Mouse (Mus musculus) limb, embryonic 14.5 days (tissue): ENCODE data around the gene Gfod2. TPM values are rescaled to one million over a fixed set of nuclear protein-coding genes. Genes with fewer than 3 reads are reported as not detected.

Experiments
- ATAC-seq: fragments of 200-750 bp; cut with Nextera tagmentation; 2 replicates; pipeline ENCODE4 v1.8.0; 2017; ENCODE audit warnings: low read depth, moderate number of reproducible peaks, moderate TSS enrichment; ENCODE audit not compliant: low FRiP score
- DNase-seq: peaks from one replicate; pipeline ENCODE4 v3.0.0-alpha.2; 2015; ENCODE audit warnings: low spot score
- H3K27ac ChIP-seq: fragments of 300-500 bp; sonication (generic); replicated peaks from 2 replicates; pipeline ENCODE4 v1.5.1; 2014; ENCODE audit warnings: low read depth, mild to moderate bottlenecking, low read length, moderate library complexity, mixed read lengths
- H3K27me3 ChIP-seq: fragments of 300-500 bp; sonication (generic); 2 replicates; pipeline ENCODE4 v1.6.1; 2014; ENCODE audit warnings: low read length, mixed read lengths; ENCODE audit not compliant: control insufficient read depth, insufficient read depth
- H3K36me3 ChIP-seq: fragments of 300-500 bp; sonication (generic); 2 replicates; pipeline ENCODE4 v1.6.1; 2014; ENCODE audit warnings: mild to moderate bottlenecking, low read length, moderate library complexity, mixed read lengths; ENCODE audit not compliant: control insufficient read depth, insufficient read depth
- H3K4me1 ChIP-seq: fragments of 300-500 bp; sonication (generic); 2 replicates; pipeline ENCODE4 v1.6.1; 2014; ENCODE audit warnings: antibody characterized with exemption, low read length, mixed read lengths; ENCODE audit not compliant: control insufficient read depth, insufficient read depth
- H3K4me2 ChIP-seq: fragments of 300-500 bp; sonication (generic); replicated peaks from 2 replicates; pipeline ENCODE4 v1.6.1; 2014; ENCODE audit warnings: low read depth, mild to moderate bottlenecking, low read length, moderate library complexity; ENCODE audit not compliant: severe bottlenecking
- H3K4me3 ChIP-seq: fragments of 300-500 bp; sonication (generic); replicated peaks from 2 replicates; pipeline ENCODE4 v1.5.1; 2014; ENCODE audit warnings: low read length
- H3K9ac ChIP-seq: fragments of 300-500 bp; sonication (generic); 2 replicates; pipeline ENCODE4 v1.6.1; 2014; ENCODE audit warnings: mild to moderate bottlenecking, low read depth, low read length, moderate library complexity; ENCODE audit not compliant: severe bottlenecking
- H3K9me3 ChIP-seq: fragments of 300-500 bp; sonication (generic); 2 replicates; pipeline ENCODE4 v1.6.1; 2016; ENCODE audit warnings: low read length; ENCODE audit not compliant: control insufficient read depth
- POLR2A ChIP-seq: fragments of 200-500 bp; IDR thresholded peaks from 2 replicates; pipeline ENCODE4 v1.8.0; 2012; ENCODE audit warnings: inconsistent platforms, mild to moderate bottlenecking, moderate library complexity, borderline replicate concordance; ENCODE audit not compliant: insufficient read depth, insufficient read length; ENCODE audit errors: extremely low read depth
- WGBS: fragments of 180-500 bp; shearing (Covaris S2); extraction: QIAGEN DNeasy Blood & Tissue Kit; methylation state at CpG from one replicate; pipeline ENCODE4 v1.1.7; 2014; 5-methylcytosine and 5-hydroxymethylcytosine counted together
- polyA plus RNA-seq, 2 experiments: library from polyadenylated mRNA; depleted of rRNA in 1 of 2; stranded (reverse) in 1 of 2; unstranded in 1 of 2; fragments of >200 nt; fragmentation: Nextera tagmentation in 1 of 2; extraction: Ambion mirVana in 1 of 2; gene quantifications; 2 replicates each; pipeline versions ENCODE4 v1.2.1 to v1.2.3; 2012 to 2014

Gene Gfod2
- polyA plus RNA-seq, 2 experiments = 11.7 to 13.6 TPM

GRCm38 (mm10) chr8:105757796-105758276 is 628 bp downstream of the Gfod2 start:
- TF ChIP-seq POLR2A = no peak
- Histone ChIP-seq H3K27me3 (no peaks in the 10 kb centered on the region), H3K4me3 (peak overlapping the region; percentile 85), H3K4me2 (peak overlapping the region; percentile 74), H3K27ac (no peak overlapping the region), H3K9me3 (no peaks in the 10 kb centered on the region), H3K36me3 (no peaks in the 10 kb centered on the region), H3K4me1 (peaks cover 6% of the 10 kb centered on the region; the same call in 1 of the 2 replicates), H3K9ac (peak overlapping the region; percentile 75)
- ATAC-seq (no peak), DNase-seq (no peak)
- WGBS = 2% methylated on average over 12 of the region's 12 CpGs

GRCm38 (mm10) chr8:105754688-105755087 is 3.8 kb downstream of the Gfod2 start:
- no peak overlapping the region for H3K4me3 ChIP-seq
- H3K36me3 ChIP-seq = no peaks in the 10 kb centered on the region
- WGBS = 61% methylated on average over 2 of the region's 2 CpGs

GRCm38 (mm10) chr8:105753916-105754315 is 4.5 kb downstream of the Gfod2 start:
- H3K4me3 ChIP-seq = no peak overlapping the region
- H3K4me1 ChIP-seq = peaks cover 16% of the 10 kb centered on the region
- H3K9me3 ChIP-seq = no peaks in the 10 kb centered on the region
- no peak overlapping the region for H3K9ac ChIP-seq
- no peak overlapping the region for H3K27ac ChIP-seq
- DNase-seq (no peak), ATAC-seq (no peak)
- no peak for TF ChIP-seq POLR2A
- no peak overlapping the region for H3K4me2 ChIP-seq
- 44% methylated on average over 2 of the region's 2 CpGs for WGBS
- no peaks in the 10 kb centered on the region for H3K27me3 ChIP-seq
- no peaks in the 10 kb centered on the region for H3K36me3 ChIP-seq

More at GRCm38 (mm10) chr8:105754688-105755087, 3.8 kb downstream of the Gfod2 start:
- Histone ChIP-seq H3K4me1 (peaks cover 16% of the 10 kb centered on the region), H3K4me2 (no peak overlapping the region), H3K27me3 (no peaks in the 10 kb centered on the region), H3K9ac (no peak overlapping the region), H3K27ac (no peak overlapping the region), H3K9me3 (no peaks in the 10 kb centered on the region)
- no peak for DNase-seq
- TF ChIP-seq POLR2A = no peak
- no peak for ATAC-seq

GRCm38 (mm10) chr8:105750606-105751005 is 7.9 kb downstream of the Gfod2 start:
- ATAC-seq = no peak; the same call in 1 of the 2 replicates
- Histone ChIP-seq H3K4me3 (no peak overlapping the region), H3K36me3 (no peaks in the 10 kb centered on the region), H3K27ac (no peak overlapping the region), H3K4me1 (peaks cover 12% of the 10 kb centered on the region), H3K4me2 (peak overlapping the region; percentile 19), H3K27me3 (no peaks in the 10 kb centered on the region), H3K9me3 (no peaks in the 10 kb centered on the region), H3K9ac (peak overlapping the region; percentile 25; the same call in 1 of the 2 replicates)
- TF ChIP-seq POLR2A = no peak
- WGBS = 8% methylated on average over 11 of the region's 11 CpGs
- DNase-seq = peak; percentile 53

- TF ChIP-seq POLR2A = no peak
- WGBS = 80% methylated on average over 4 of the region's 4 CpGs
- H3K27ac ChIP-seq = no peak overlapping the region
- DNase-seq = peak; percentile 36
- peaks cover 6% of the 10 kb centered on the region; the same call in 1 of the 2 replicates for H3K4me1 ChIP-seq
- no peak overlapping the region for H3K9ac ChIP-seq
- H3K36me3 ChIP-seq = no peaks in the 10 kb centered on the region
- H3K9me3 ChIP-seq = no peaks in the 10 kb centered on the region
- ATAC-seq = no peak
- H3K4me2 ChIP-seq = no peak overlapping the region
- H3K4me3 ChIP-seq = no peak overlapping the region
- no peaks in the 10 kb centered on the region for H3K27me3 ChIP-seq
Measured at GRCm38 (mm10) chr8:105743301-105743700, 15.2 kb downstream of the Gfod2 start.
